Mouse (Mus musculus) cerebellum, adult 11-12 months (tissue): ENCODE measurements around the gene Slc6a3.

Experiments used
- DNase-seq: peaks from one replicate; pipeline ENCODE4 v3.0.0; 2022

Gene Slc6a3

DNA sequence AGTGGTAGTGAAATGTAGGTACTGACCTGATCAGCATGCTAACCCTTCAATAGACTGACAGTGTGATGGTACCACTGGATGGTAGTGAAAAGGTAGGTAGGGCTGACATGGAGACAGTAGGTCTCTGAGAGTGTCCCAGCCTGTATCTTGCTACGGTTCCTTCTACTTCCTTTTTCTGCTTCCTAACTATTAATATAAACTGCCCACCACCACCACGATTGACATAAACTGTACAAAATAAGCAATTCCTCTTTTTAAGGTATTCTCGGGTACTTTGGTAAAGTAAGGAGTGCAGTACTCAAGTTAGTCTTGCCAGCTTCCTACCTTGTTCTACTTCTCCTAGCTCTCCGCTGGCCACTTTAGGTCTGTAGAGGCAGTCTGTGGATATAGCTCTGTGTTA lies 59.7 kb downstream of the Slc6a3 start:
- no peak for DNase-seq

DNA sequence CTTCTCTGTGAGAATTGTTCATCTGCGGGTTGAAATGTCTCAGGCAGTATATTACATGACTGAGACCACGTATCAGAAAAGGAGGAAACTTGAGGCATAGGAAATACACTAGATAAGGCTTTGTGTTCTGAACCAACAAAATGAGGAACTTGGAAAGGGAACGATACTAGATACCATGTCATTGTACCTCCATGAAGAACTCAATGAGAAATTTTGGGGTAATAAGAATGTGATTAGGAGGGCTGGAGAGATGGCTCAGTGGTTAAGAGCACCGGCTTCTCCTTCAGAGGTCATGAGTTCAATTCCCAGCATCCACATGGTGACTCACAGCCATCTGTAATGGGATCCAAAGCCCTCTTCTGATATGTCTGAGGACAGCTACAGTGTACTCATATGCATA lies 63.7 kb downstream of the Slc6a3 start:
- no peak for DNase-seq

DNA sequence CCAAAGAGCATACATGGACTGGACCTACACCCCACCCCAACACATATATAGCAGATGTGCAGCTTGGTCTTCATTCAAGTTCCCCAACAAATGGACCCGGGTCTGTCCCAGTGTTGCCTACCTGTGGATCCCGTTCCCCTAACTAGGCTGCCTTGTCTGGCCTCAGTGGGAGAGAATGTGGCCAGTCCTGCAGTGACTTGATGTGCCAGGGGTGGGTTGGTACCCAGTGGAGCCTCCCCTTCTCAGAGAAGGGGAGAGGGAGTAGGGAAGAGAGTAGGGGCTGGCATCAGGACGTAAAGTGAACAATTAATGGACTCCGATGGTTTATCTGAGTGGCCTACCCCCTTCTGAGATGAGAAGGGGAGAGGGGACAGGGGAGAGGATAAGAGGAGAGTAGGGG lies 66.5 kb downstream of the Slc6a3 start:
- DNase-seq = peak; percentile 33

DNA sequence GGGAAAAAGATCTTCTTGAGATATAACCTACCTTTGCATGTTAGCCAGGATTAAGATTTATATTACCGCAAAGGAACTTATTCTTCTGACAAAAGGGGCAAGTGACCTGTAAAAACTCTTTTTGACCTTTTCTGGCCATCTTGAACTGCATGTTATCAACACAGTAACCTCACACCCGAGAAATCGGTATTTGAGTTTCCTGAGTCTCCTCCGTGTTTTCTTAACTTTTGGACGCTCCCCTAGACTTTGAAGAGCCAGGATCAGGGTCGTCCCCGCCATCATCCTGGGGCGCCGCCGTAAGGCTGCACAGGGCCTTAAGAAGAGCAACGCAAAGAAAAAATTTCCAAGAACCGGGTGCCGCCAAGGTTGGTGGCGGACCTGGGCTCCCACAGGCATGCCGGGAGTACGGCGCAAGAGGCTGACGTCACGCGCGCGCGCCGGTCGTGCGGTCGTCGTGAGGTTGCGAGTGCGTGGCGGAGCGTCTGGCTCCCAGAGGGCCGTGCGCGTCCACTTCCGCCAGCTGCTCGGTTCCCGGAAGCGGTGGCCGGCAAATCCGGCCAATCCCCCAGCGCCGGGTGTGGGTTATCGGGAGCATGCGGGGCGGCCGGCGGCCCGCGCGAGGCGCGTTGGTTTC lies 67.1 kb downstream of the Slc6a3 start, which contains the start of gene Clptm1l:
Gene Clptm1l (plus strand): TSS at position 485 of the 634 bp plus-strand sequence.
- DNase-seq = peak; percentile 97

DNA sequence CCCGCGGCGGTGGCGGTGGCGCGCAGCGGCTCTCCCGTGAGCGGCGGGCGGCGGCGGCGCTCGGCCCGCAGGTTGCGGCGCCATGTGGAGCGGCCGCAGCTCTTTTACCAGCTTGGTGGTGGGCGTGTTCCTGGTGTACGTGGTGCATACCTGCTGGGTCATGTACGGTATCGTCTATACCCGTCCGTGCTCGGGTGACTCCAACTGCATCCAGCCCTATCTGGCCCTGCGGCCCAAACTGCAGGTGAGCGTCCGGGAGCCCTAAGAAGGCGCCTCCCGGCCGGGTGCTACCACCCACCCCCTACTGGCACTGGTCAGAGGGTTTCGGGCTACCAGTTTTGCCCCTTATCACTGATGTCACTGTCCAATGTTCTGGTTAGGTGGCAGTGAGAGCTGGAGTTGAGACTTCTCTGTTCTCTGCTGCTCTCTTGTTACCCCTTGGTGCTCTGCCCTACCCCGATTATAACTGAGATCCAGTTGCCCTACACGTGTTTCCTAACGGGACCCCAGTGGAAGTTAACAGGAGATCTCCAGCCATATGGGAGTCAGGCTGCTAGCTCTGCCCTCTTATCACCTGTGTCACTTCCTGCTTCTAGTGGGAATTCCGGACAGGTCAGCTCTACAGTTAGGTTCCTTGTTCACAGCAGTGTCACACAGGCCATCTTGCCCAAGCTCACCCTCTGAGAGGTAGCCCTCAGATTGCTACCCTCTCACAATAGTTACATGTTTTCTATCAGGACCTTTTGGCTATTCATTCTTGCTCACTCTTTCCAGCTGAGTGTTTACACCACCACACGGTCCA lies 67.8 kb downstream of the Slc6a3 start:
- DNase-seq = no peak

DNA sequence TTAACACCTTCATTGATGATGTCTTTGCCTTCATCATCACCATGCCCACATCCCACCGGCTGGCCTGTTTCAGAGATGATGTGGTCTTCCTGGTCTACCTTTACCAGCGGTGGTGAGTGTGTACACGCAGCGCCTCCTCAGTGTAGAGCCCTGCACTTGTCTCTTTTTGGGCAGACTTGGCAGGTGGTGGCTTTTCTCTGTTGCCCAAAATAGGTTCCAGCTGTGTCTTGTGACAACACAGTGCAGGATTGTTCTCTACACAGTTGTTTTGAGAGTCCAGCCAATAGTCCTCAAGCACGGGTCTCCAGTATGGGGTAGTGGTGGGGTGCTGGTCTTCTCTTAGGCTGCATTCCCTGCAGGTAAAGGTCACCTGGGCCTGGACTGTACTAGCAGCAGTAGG lies 81.9 kb downstream of the Slc6a3 start:
- DNase-seq = no peak

DNA sequence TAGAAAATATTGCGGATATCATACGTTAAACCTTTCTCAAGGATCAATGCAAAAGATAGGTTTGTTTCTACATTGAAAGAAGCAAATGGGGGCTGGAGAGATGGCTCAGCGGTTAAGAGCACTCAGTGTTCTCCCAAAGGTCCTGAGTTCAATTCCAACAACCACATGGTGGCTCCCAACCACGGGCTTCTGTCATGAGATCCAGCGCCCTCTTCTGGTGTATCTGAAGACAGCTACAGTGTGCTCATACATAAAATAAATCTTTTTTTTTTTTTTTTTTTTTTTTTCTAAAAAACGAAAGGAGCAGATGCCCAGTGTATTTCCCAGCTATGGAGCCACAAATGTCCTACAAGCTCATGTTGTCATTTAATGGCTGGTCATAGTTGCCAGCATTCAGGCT lies 84.1 kb downstream of the Slc6a3 start:
- no peak for DNase-seq

DNA sequence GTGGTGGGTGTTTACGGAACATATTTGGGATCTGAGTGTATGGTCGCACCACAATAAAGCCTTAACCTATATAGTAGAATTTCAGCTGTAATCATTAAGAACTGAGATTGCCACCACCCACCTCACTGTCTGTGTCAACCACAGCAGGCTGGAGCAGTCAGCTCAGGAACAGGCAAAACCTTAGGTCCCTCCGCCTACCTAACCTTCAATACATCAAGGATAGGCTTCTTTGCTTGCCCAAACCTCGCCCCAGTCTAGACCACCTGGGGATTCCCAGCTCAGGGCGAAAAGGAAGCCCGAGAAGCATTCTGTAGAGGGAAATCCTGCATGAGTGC lies 89.8 kb downstream of the Slc6a3 start:
- no peak for DNase-seq

DNA sequence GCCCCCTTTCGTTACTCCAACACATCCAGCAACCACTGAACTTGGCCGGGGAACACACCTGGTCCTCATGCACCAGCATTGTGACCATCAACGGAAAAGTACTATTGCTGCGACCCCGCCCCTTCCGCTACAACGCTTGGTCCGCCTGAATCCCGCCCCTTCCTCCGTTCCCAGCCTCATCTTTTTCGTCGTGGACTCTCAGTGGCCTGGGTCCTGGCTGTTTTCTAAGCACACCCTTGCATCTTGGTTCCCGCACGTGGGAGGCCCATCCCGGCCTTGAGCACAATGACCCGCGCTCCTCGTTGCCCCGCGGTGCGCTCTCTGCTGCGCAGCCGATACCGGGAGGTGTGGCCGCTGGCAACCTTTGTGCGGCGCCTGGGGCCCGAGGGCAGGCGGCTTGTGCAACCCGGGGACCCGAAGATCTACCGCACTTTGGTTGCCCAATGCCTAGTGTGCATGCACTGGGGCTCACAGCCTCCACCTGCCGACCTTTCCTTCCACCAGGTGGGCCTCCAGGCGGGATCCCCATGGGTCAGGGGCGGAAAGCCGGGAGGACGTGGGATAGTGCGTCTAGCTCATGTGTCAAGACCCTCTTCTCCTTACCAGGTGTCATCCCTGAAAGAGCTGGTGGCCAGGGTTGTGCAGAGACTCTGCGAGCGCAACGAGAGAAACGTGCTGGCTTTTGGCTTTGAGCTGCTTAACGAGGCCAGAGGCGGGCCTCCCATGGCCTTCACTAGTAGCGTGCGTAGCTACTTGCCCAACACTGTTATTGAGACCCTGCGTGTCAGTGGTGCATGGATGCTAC lies 90.4 kb downstream of the Slc6a3 start, which contains the start of gene Tert:
Gene Tert (plus strand): TSS at position 167 of the 805 bp plus-strand sequence.
- DNase-seq = peak; percentile 38
